Mouse (Mus musculus): Measurements from ENCODE around the gene Scamp2. TPM values are rescaled to one million over a fixed set of nuclear protein-coding genes. Genes with fewer than 3 reads are reported as not detected.
A peak's percentile ranks its signal among the peaks of the same experiment; 100 is the strongest.

Gene Scamp2
- polyA plus RNA-seq, 1 experiment from 2014 or later: 52.4 TPM

DNA sequence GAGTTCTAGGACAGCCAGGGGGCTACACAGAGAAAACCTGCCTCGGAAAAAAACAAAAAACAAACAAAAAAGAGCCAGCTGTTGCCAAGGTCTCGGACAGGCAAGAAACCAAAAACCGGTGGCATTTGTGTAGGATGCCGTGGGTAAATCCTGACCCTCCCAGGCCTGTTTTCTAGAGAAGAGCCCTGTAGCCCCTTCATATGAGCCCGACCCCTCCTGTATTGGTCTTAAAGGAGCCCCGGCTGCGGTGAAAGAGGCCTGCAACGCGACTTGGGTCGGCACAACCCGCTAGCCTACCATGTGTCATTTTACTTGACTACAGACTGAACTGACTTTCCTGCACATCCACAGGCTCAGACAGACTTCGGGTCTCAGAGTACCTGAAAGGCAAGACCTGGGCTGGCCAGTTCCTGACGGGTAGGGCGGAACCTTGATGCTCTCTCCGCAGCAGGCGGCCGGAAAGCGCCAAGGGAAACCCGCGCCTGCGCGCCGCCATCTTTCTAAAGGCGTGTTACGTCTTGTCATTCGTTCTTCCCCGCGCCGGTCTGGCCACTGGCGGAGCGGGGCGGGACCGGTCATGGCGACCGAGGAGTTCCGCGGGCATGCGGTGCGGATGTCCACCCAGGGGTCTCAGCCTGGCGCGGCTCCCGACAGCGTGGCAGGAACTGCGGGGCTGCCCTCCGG, 23.6 kb upstream of the Scamp2 start, which contains the start of gene Fam219b:
Gene Fam219b (plus strand): TSS at position 485 of the 684 bp plus-strand sequence.
- Histone ChIP-seq H3K9me3 (replicated peaks) (no peaks in the 10 kb centered on the region), H3K4me1 (peaks cover 27% of the 10 kb centered on the region), H3K27me3 (ENCODE audit: low read depth, poor library complexity, severe bottlenecking) (no peaks in the 10 kb centered on the region), H3K36me3 (peaks cover 65% of the 10 kb centered on the region), H3K4me3 (peak within 1 kb of the TSS; percentile 93), H3K27ac (replicated peaks) (peak within 1 kb of the TSS; percentile 95)
- DNase-seq (ENCODE audit: low spot score): peak; percentile 88
- WGBS: 2% methylated on average over 45 of the region's 45 CpGs

GRCm38 (mm10) chr9:57537728-57538181, 23.0 kb upstream of the Scamp2 start:
- Histone ChIP-seq H3K9me3 (replicated peaks) (no peaks in the 10 kb centered on the region), H3K4me3 (peak overlapping the region; percentile 93), H3K27me3 (ENCODE audit: low read depth, poor library complexity, severe bottlenecking) (no peaks in the 10 kb centered on the region), H3K4me1 (peaks cover 27% of the 10 kb centered on the region), H3K36me3 (peaks cover 65% of the 10 kb centered on the region), H3K27ac (replicated peaks) (peak overlapping the region; percentile 95)
- DNase-seq (ENCODE audit: low spot score): no peak
- WGBS: 0% methylated on average over 24 of the region's 24 CpGs

DNA sequence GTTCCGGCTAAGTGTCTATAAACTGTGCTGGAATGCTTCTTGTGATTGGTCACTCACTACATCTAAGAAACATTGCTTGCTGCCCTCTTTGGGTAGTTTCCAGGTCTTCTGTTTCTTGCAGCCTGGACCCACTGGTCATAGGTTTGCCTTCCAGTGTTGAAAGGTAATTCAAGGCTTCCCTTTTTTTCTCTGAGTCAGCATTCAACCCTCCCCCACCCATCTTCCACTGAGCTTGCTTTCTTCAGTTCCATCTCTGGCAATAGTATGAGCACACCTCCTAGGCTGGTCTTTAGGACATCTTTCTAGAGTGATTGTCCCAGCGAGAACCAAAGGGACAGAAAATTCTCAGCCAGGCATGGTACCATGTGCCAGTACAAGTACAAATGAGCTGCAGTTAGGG, 21.2 kb upstream of the Scamp2 start:
- Histone ChIP-seq H3K27me3 (ENCODE audit: low read depth, poor library complexity, severe bottlenecking) (no peaks in the 10 kb centered on the region), H3K9me3 (replicated peaks) (no peaks in the 10 kb centered on the region), H3K27ac (replicated peaks) (no peak overlapping the region), H3K4me1 (peaks cover 27% of the 10 kb centered on the region), H3K36me3 (peaks cover 65% of the 10 kb centered on the region), H3K4me3 (no peak overlapping the region)
- WGBS: 95% methylated on average over 2 of the region's 2 CpGs
- no peak for DNase-seq (ENCODE audit: low spot score)

- WGBS: 33% methylated on average over 1 of the region's 1 CpGs
- no peaks in the 10 kb centered on the region for H3K27me3 ChIP-seq (ENCODE audit: low read depth, poor library complexity, severe bottlenecking)
- H3K4me1 ChIP-seq: peaks cover 27% of the 10 kb centered on the region
- H3K4me3 ChIP-seq: no peak overlapping the region
- H3K27ac ChIP-seq (replicated peaks): no peak overlapping the region
- no peaks in the 10 kb centered on the region for H3K9me3 ChIP-seq (replicated peaks)
- H3K36me3 ChIP-seq: peaks cover 78% of the 10 kb centered on the region
- DNase-seq (ENCODE audit: low spot score): peak; percentile 44
These were observed 19.4 kb upstream of the Scamp2 start for GRCm38 (mm10) chr9:57541312-57541711.

DNA sequence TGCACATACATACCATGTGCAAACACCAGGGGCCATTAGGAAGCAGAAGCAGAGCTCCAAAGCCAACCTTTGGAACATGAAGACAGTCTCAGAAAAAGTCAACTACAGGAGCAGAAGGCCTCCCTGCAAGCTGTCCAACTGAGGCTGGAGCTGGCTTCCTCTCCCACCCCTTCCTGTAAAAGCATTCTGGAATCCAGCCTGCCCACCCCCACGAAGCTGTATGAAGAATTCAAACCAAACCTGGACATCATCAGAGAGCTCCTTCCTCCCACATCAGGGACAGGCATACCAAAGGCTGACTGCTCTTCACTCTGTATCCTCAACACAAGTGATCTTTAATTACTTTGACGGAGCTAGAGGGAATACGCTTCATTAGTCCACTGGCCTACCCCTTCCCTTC, 16.8 kb upstream of the Scamp2 start:
- 84% methylated on average over 3 of the region's 3 CpGs for WGBS
- peaks cover 100% of the 10 kb centered on the region for H3K36me3 ChIP-seq
- DNase-seq (ENCODE audit: low spot score): no peak
- no peak overlapping the region for H3K27ac ChIP-seq (replicated peaks)
- no peaks in the 10 kb centered on the region for H3K9me3 ChIP-seq (replicated peaks)
- no peaks in the 10 kb centered on the region for H3K27me3 ChIP-seq (ENCODE audit: low read depth, poor library complexity, severe bottlenecking)
- H3K4me3 ChIP-seq: no peak overlapping the region
- peaks cover 7% of the 10 kb centered on the region for H3K4me1 ChIP-seq

GRCm38 (mm10) chr9:57547287-57547686, 13.5 kb upstream of the Scamp2 start:
- H3K4me3 ChIP-seq: no peak overlapping the region
- H3K27ac ChIP-seq (replicated peaks): no peak overlapping the region
- peaks cover 9% of the 10 kb centered on the region for H3K4me1 ChIP-seq
- DNase-seq (ENCODE audit: low spot score): no peak
- H3K27me3 ChIP-seq (ENCODE audit: low read depth, poor library complexity, severe bottlenecking): no peaks in the 10 kb centered on the region
- H3K36me3 ChIP-seq: peaks cover 85% of the 10 kb centered on the region
- 89% methylated on average over 5 of the region's 5 CpGs for WGBS
- no peaks in the 10 kb centered on the region for H3K9me3 ChIP-seq (replicated peaks)

GRCm38 (mm10) chr9:57547869-57548268, 12.9 kb upstream of the Scamp2 start:
- no peak for DNase-seq (ENCODE audit: low spot score)
- 89% methylated on average over 11 of the region's 11 CpGs for WGBS
- peaks cover 79% of the 10 kb centered on the region for H3K36me3 ChIP-seq

GRCm38 (mm10) chr9:57549186-57549585, 11.6 kb upstream of the Scamp2 start:
- Histone ChIP-seq H3K9me3 (replicated peaks) (no peaks in the 10 kb centered on the region), H3K36me3 (peaks cover 66% of the 10 kb centered on the region), H3K4me1 (peaks cover 24% of the 10 kb centered on the region), H3K27ac (replicated peaks) (no peak overlapping the region), H3K4me3 (no peak overlapping the region), H3K27me3 (ENCODE audit: low read depth, poor library complexity, severe bottlenecking) (no peaks in the 10 kb centered on the region)
- 96% methylated on average over 4 of the region's 4 CpGs for WGBS
- DNase-seq (ENCODE audit: low spot score): no peak

More at GRCm38 (mm10) chr9:57547869-57548268, 12.9 kb upstream of the Scamp2 start:
- Histone ChIP-seq H3K27ac (replicated peaks) (no peak overlapping the region), H3K4me3 (no peak overlapping the region), H3K9me3 (replicated peaks) (no peaks in the 10 kb centered on the region), H3K27me3 (ENCODE audit: low read depth, poor library complexity, severe bottlenecking) (no peaks in the 10 kb centered on the region), H3K4me1 (peaks cover 12% of the 10 kb centered on the region)

GRCm38 (mm10) chr9:57550126-57550862, 10.4 kb upstream of the Scamp2 start:
- H3K4me1 ChIP-seq: peaks cover 32% of the 10 kb centered on the region
- 92% methylated on average over 11 of the region's 11 CpGs for WGBS
- DNase-seq (ENCODE audit: low spot score): no peak
- no peaks in the 10 kb centered on the region for H3K9me3 ChIP-seq (replicated peaks)
- H3K27ac ChIP-seq (replicated peaks): no peak overlapping the region
- H3K4me3 ChIP-seq: no peak overlapping the region
- H3K36me3 ChIP-seq: peaks cover 55% of the 10 kb centered on the region
- H3K27me3 ChIP-seq (ENCODE audit: low read depth, poor library complexity, severe bottlenecking): no peaks in the 10 kb centered on the region

DNA sequence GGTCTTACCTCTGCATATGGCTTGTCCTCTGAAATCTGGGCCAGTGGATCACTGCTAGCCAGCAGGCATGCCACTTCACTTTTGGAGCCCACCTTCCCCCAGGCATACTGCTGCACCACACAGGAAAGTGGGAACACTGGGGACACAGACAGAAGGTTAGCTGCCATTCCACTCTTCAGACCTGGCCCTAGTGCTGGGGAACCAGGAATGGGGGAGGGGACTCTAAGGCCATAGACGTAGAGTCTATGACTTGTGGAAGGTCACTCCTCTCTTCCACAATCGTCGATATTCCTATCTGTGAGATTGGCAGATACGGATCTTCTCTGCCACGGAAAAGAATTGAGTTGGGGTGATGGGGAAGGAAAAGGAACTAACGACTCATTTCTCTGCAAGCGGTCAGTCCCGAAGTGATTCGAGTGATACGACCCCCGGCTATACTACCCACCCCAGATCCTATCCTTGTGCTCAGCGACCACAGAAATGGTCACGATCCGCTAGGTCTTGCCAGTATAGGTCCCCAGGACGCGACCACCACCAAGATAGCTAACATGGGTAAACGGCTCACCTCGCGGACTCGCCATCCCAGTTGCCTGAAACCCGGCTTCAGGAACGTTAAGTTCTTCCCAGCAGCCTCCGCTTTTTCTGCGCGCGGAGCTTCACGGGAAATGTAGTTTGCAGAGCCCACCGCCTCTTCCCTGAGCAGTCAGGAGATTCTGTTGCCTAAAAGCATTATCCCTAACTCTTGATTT, 8.4 kb upstream of the Scamp2 start, which contains the start of gene Mpi:
Gene Mpi (minus strand): TSS at position 625 of the 749 bp plus-strand sequence.
- peak within 1 kb of the TSS; percentile 79 for H3K27ac ChIP-seq (replicated peaks)
- no peaks in the 10 kb centered on the region for H3K27me3 ChIP-seq (ENCODE audit: low read depth, poor library complexity, severe bottlenecking)

GRCm38 (mm10) chr9:57553119-57553518, 7.6 kb upstream of the Scamp2 start:
- DNase-seq (ENCODE audit: low spot score): no peak
- H3K36me3 ChIP-seq: peaks cover 27% of the 10 kb centered on the region
- no peak overlapping the region for H3K27ac ChIP-seq (replicated peaks)
- no peaks in the 10 kb centered on the region for H3K9me3 ChIP-seq (replicated peaks)
- peaks cover 32% of the 10 kb centered on the region for H3K4me1 ChIP-seq
- peak overlapping the region; percentile 69; the same call in 1 of the 2 replicates for H3K4me3 ChIP-seq
- 72% methylated on average over 11 of the region's 11 CpGs for WGBS
- H3K27me3 ChIP-seq (ENCODE audit: low read depth, poor library complexity, severe bottlenecking): no peaks in the 10 kb centered on the region

More for the DNA sequence above, 8.4 kb upstream of the Scamp2 start, which contains the start of gene Mpi:
- H3K4me1 ChIP-seq: peaks cover 32% of the 10 kb centered on the region
- H3K4me3 ChIP-seq: peak within 1 kb of the TSS; percentile 69
- peaks cover 35% of the 10 kb centered on the region for H3K36me3 ChIP-seq
- WGBS: 1% methylated on average over 28 of the region's 28 CpGs
- no peaks in the 10 kb centered on the region for H3K9me3 ChIP-seq (replicated peaks)
- peak; percentile 73 for DNase-seq (ENCODE audit: low spot score)

DNA sequence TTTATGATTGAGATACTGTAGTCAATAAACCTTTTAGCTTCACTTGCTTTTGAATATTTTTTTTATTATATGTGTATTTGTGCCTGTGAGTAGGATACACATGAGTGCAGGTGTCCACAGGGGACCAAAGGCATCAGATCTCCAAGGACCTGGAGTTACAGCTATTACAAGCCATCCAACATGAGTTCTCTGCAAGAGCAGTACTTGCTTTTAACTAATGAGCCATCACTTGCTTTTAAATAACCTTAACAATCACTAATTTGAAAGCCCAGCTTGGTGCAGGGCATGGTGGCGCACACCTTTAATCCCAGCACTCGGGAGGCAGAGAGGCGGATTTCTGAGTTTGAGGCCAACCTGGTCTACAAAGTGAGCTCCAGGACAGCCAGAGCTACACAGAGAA, 6.0 kb upstream of the Scamp2 start:
- WGBS: 47% methylated on average over 3 of the region's 3 CpGs
- peaks cover 32% of the 10 kb centered on the region for H3K4me1 ChIP-seq
- H3K9me3 ChIP-seq (replicated peaks): no peaks in the 10 kb centered on the region
- H3K36me3 ChIP-seq: peaks cover 10% of the 10 kb centered on the region
- H3K4me3 ChIP-seq: no peak overlapping the region
- H3K27ac ChIP-seq (replicated peaks): no peak overlapping the region
- DNase-seq (ENCODE audit: low spot score): no peak
- no peaks in the 10 kb centered on the region for H3K27me3 ChIP-seq (ENCODE audit: low read depth, poor library complexity, severe bottlenecking)

Measured in midbrain, embryonic 10.5 days (tissue).